Mouse (Mus musculus) left cerebral cortex, adult 18-20 months (tissue): ENCODE measurements at regions not wholly inside any gene's neighbourhood (a gene's known extent, or its start where the extent isn't known, plus 50 kb on each side); places are given as distances from the start of the nearest gene placed in this dataset.

Source experiments
- DNase-seq, 2 experiments: peaks; one replicate each; pipeline ENCODE4 v3.0.0; 2021 to 2022; ENCODE audit warnings: low spot score in 2 of 2, mixed read lengths in 1 of 2

- no peak for DNase-seq
Measured at GRCm38 (mm10) chr14:80244640-80245302, 260.9 kb downstream of the Olfm4 start.

GRCm38 (mm10) chr14:80247575-80247974 is 263.7 kb downstream of the Olfm4 start:
- peak; percentile 75 to 79 for DNase-seq

DNA sequence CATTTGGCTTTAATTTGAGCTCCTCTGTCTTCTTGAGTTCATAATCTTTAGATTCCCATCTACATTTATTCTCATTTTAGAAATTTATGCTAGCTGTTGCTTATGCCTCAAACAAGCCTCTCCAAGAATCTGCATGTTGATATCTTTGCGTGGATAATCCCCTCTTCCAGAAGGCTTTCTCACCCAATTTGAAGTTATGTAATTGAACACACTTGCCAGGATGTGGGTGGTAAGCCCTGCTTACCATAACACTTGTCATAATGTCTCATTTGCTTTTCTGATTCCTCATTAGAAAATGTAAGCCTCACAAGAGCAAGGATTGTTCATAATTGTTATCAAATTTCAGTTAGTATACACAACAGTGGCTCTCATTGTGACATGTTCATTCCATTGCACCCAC is 266.0 kb downstream of the Olfm4 start:
- no peak for DNase-seq

DNA sequence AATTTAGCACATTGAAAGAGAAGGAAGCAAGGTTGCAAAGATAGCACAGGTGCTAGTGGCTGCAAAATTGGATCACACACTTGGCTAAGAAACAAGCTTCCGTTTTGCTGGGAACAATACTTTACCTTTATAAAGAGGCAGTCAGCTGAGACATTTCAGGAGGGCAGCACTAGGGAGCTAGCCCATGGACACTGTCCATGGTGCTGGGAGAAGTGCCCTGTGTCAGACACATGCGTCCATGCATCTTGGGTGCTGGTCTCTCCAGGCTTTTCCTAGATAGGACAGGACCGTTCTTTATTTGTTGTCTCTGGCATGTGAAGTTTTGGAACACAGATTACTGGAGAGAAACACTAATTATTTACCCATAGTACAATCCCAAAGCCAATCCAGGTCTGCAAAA is 273.2 kb downstream of the Olfm4 start:
- no peak for DNase-seq

GRCm38 (mm10) chr14:80263173-80263572 is 279.3 kb downstream of the Olfm4 start:
- DNase-seq: no peak

DNA sequence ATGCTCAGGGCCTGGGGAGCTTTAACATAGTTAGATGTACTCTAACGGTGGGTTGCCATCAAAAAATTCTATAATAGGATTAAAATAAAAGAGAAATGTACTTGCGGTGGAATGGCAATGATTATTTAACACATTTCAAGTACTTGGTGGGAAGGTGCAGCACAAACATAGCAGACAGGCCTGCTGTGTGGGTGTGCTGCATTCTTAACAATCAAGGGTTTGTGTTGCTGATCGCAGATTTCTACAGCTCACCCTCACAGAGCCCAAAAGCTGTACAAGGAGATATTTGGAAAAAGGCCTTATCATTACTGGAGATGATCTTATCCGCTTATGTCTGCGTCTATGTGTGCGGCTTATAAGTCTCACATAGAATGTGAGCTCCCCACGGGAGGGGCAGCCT is 281.2 kb downstream of the Olfm4 start:
- peak in 1 of 2 experiments; percentile 37 for DNase-seq

- DNase-seq: peak; percentile 76 to 79
Measured at GRCm38 (mm10) chr14:80269179-80269951, 285.5 kb downstream of the Olfm4 start.

- no peak for DNase-seq
Measured at GRCm38 (mm10) chr14:80270063-80270462, 286.2 kb downstream of the Olfm4 start.

GRCm38 (mm10) chr14:80280188-80280587 is 296.3 kb downstream of the Olfm4 start:
- DNase-seq: no peak

DNA sequence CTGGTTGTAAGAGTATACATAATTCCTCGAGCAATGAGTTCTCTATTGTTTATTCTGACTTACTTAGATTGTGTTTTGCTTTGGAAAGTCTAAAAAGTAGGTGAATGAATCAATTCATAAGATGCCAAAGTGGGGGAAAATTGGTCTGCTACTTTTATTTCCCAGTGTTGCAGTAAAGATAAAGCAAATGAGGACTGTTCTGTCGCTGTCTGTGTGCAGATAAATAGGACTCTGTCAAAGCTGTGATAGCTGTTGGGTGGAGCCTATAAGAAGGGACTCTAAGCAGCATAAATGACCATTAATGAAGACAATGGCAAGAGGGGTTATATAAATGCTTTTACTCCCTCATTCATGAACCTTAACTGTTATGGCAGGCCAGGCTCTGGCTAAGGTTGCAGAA is 299.8 kb downstream of the Olfm4 start:
- DNase-seq: no peak

DNA sequence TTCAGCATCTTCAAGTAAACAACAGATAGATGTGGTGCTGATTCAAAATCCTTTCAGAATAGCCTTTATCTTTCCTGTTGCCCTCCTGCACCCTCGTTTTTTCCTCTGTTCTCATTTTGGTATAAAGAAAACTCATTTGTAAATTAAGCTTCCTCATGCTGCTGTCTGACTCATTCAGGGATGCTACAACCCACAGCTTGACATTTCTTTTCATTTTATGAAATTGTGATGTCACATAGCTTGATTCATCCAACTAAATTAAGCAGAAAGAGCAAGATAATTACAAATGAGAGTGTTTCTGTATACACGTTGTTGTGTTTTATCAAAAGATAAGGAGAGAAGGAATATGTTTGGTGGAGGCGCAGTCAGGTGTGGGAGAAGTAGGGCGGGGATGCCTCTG is 307.5 kb downstream of the Olfm4 start:
- no peak for DNase-seq

DNA sequence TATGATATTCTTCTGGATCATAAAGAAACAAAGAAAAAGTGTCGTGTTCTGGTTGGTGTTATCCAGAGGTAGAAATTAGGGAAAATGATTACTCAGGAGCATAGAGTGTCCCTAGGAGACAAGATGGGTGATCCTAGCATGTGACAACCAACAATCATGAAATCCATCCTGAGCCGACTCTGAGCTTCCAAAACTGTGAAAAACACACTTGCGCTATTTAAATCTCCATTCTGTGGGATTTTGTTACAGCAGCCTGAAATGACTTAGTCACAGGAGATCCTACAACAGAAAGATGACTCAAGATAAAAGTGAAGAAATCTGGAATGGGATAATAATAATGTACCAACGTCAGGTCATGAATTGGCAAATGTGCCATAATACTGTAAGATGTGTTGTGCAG is 309.5 kb downstream of the Olfm4 start:
- no peak for DNase-seq

GRCm38 (mm10) chr14:80329651-80330050 is 345.8 kb downstream of the Olfm4 start:
- no peak for DNase-seq

DNA sequence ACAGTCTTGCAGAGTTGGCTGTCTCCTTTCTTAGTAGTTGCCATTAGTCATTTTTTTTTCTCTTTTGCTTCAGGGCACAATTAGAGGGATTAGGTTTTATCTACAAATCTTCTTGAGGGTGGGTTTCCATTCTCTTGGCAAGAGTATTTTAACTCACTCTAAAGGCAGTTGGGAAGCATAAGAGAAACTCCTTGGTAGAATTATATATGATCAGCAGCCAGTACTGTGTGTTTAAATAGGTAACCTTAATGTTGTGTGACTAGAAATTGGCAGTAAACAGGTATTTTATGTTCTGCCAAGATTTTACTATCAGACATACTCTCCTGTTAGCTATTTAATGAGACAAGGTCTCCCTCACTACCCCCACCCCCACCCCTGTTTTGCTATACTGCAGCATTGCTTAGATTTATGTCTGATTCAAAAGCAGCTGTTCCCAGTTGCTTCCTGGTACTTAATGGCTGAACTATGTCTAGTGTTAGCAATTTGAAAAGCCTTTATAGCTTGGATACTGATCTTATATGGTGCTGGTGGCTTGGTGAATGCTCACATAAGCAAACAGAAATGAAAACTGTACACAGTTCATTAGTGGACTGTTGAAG is 378.2 kb downstream of the Olfm4 start:
- no peak for DNase-seq

GRCm38 (mm10) chr14:80369448-80370153 is 385.7 kb downstream of the Olfm4 start:
- no peak for DNase-seq

DNA sequence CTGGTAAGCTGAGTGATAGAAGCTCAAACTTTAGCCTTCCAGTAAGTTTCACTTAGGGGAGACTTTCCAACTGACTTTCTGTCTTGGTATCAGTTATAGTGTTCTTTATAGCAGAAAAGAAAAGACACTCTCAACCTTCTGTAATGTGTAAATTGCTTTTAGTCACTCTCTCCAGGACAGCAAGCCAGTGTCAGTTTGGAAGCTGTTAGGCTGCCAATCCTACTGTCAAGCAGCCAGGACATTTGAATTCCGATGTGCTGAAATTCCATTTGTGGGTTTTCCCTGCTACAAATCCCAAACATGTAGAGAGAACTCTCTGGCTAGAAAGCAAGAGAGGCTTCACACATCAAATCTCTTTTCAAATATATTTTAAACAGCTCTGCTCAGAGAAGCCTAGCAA is 390.4 kb downstream of the Olfm4 start:
- DNase-seq: no peak

DNA sequence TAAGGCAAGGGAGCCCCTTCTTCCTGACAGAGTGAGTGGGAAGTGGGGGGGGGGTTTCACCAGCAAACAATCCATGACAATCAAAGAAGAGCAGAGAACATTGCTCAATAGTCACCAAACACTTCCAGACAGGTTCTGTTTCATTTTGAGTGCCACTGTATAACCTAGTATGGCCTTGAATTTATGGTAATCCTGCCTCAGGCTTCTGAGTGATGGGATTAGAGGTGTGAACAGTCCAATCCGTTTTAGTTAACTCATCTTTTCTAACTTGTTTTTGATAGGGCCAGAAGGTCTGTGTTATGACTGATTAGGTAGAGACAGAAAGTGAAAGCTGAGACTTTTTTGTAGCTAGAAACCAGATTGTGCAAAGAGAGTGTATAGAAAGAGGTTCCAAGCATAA is 393.2 kb downstream of the Olfm4 start:
- no peak for DNase-seq

DNA sequence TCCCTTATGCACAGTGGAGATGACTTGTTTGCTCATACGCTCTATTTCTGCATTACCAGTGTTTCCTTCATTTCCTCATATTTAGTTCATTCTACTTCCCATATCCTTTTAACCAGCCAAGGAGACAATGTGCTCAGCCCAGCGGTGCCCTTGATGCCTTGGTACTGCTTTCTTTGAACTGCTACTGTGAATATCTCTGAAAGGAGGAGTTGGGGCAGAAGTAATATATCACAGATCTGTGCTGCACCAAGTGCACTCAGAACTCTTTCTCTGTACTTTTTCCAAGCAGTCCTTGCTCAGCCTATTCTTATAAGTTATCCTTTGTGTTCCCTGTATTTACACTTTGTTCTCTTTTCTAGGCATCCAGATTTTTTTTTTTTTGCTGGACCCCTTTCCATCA is 407.5 kb downstream of the Olfm4 start:
- no peak for DNase-seq

DNA sequence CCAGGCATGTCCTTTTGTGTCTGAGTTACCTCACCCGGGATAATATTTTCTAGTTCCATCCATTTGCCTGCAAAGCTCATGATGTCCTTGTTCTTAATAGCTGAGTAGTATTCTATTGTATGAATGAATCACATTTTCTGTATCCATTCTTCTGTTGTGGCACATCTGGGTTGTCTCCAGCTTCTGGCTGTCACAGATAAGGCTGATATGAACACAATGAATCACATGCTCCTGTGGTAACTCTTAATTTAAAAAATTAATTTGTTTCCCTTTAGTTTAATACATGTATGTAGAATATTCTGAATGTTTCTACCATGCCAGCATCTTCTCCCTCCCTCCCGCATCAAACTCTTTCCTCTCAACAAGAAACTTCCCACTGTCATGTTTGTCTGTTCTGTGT is 424.4 kb downstream of the Olfm4 start:
- no peak for DNase-seq

DNA sequence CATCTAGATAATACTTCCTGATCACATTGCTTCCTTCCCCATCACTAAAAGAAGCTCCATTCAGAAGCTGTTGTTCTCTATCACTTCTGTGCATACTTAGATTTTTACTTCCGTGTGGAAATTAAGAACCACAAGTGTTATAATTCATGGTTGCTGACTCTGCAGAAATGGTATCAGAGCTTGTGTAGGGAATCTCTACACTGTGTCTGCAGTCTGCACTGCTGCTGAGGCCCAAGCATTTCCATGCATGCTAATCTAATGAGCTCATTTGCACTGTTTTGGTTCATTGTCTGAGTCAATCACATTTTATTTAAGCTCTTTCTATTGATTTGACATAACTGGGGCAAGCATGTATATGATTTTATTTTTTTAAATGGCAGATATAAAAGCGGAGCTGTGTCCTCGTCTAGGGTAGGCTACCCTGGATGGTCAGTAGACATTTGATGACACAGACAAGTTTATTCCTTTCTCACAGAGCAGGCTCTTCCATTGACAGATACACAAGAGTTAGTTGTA is 435.0 kb downstream of the Olfm4 start:
- no peak for DNase-seq

DNA sequence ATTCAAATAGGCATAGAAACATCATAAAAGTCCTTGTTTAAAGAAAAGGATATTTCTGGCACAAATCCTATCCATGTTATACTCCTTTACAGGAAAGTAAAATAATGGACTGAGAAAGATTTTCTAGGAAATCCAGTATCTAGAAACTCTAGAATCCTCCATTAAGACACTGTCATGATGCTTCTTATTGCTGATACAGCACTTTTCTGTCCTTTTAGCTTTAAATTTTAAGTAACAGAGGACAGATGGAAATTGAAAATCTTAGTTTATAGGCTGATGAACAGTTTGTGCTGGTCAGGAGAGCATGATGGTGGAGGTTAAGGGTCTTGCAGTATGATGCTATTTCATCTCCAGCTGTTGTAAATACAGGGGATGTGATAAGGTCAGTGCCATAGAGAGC is 459.9 kb downstream of the Olfm4 start:
- no peak for DNase-seq

- DNase-seq: no peak
Measured at GRCm38 (mm10) chr14:80471470-80471869, 487.6 kb downstream of the Olfm4 start.
